Mouse (Mus musculus) heart, postnatal 0 days (tissue): ENCODE results near the gene Nfil3.
A peak's percentile ranks its signal among the peaks of the same experiment; 100 is the strongest.

Experiments
- CTCF ChIP-seq: IDR thresholded peaks from 2 replicates; pipeline ENCODE4 v1.5.1; 2016; ENCODE audit warnings: antibody characterized with exemption, control low read depth, low read depth
- EP300 ChIP-seq: IDR thresholded peaks from 2 replicates; pipeline ENCODE4 v1.6.1; 2016; ENCODE audit warnings: antibody characterized with exemption, low read depth

- TF ChIP-seq CTCF, result no peak; the same call in 1 of the 2 replicates
- TF ChIP-seq EP300, result peak; percentile 100
These were observed 27.8 kb upstream of the Nfil3 start for GRCm38 (mm10) chr13:53008489-53009184.
